Mouse (Mus musculus): ENCODE results near the gene Prickle2. TPM values are rescaled to one million over a fixed set of nuclear protein-coding genes. Genes with fewer than 3 reads are reported as not detected.

Prickle2 gene
- polyA plus RNA-seq, 1 experiment from 2014 or later = 7.4 TPM

- no peak for ATAC-seq (ENCODE audit: borderline replicate concordance, extremely low read depth, low FRiP score, low TSS enrichment)
- H3K9me3 ChIP-seq = no peaks in the 10 kb centered on the region
- no peaks in the 10 kb centered on the region for H3K4me1 ChIP-seq
- no peak overlapping the region for H3K27ac ChIP-seq
- no peak overlapping the region for H3K4me2 ChIP-seq
- H3K4me3 ChIP-seq = no peak overlapping the region
- H3K9ac ChIP-seq = no peak overlapping the region
- H3K27me3 ChIP-seq = no peaks in the 10 kb centered on the region
- H3K36me3 ChIP-seq = no peaks in the 10 kb centered on the region
- WGBS = 42% methylated on average over 6 of the region's 6 CpGs
Measured at GRCm38 (mm10) chr6:92624306-92624705, 81.6 kb downstream of the Prickle2 start.

DNA sequence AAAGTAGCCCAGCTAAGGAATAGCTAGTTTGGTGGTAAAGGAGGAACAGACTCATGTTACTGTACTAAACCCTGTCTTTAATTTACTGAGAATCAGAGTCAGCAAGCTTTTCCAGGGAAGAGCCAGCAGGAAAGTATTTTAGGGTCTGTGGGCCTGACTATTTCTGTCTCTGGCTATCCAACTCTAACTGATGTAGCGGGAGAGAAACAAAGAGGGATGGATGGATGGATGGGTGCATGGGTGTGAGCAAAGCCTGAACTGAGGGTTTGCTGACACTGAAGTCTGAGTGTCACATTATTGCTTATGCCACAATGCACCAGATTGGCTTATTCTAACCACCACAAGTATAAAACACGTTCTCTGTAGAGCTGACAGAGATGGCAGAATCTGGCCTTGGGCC lies 88.8 kb downstream of the Prickle2 start:
- H3K4me2 ChIP-seq = no peak overlapping the region
- H3K27ac ChIP-seq = no peak overlapping the region
- no peaks in the 10 kb centered on the region for H3K36me3 ChIP-seq
- no peak overlapping the region for H3K4me3 ChIP-seq
- ATAC-seq (ENCODE audit: borderline replicate concordance, extremely low read depth, low FRiP score, low TSS enrichment) = no peak
- WGBS = 67% methylated on average over 2 of the region's 2 CpGs
- no peaks in the 10 kb centered on the region for H3K4me1 ChIP-seq
- H3K9ac ChIP-seq = no peak overlapping the region
- no peaks in the 10 kb centered on the region for H3K27me3 ChIP-seq
- no peaks in the 10 kb centered on the region for H3K9me3 ChIP-seq

DNA sequence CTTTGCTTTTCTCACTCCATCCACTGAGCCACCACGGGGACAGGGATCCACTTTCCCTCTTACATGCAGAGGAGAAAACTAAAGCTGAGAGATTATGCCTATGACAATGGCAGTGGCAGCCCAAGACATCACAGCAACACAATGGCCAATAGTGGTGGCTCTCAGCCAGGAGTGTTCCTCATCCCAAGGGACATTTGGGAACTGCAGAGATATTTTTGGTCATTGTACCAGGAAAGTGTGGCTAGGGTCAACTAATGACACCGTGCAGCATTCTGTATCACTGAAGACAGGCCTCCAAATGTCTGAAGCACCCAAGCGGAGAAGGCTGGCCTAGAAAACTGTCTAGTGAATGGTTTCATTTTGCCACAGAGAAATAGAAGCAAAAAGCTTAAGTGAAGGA lies 91.2 kb downstream of the Prickle2 start:
- no peaks in the 10 kb centered on the region for H3K4me1 ChIP-seq
- no peak for ATAC-seq (ENCODE audit: borderline replicate concordance, extremely low read depth, low FRiP score, low TSS enrichment)
- 78% methylated on average over 3 of the region's 3 CpGs for WGBS
- no peaks in the 10 kb centered on the region for H3K9me3 ChIP-seq
- no peaks in the 10 kb centered on the region for H3K27me3 ChIP-seq
- H3K27ac ChIP-seq = no peak overlapping the region
- H3K4me3 ChIP-seq = no peak overlapping the region
- no peak overlapping the region for H3K4me2 ChIP-seq
- H3K36me3 ChIP-seq = no peaks in the 10 kb centered on the region
- no peak overlapping the region for H3K9ac ChIP-seq

DNA sequence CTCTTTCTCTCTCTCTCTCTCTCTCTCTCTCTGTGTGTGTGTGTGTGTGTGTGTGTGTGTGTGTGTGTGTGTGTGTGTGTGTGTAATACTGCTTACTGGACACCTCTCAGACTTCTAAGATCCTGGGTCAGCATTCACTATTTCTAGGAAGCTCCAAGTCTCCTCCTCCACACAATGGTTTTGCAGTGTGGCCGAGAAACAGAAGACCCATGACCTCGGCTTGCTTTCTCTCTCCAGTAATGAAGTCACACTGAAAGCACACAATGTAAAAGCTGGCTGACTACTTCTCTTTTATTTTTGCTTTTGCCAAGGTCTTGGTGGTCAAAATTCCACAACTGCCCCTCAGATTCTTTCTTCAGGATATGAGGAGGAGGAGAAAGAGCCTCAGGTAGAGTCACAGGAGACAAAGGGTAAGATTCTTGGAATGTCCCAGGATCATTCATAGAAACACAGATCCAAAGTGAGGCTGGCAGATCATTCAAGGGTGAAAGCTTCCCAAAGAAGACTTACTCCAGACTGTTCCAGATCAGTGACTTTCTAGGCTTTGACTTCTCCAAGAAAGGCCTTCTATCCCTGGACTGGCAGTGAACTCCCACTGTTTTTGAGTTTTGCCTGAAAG lies 93.7 kb downstream of the Prickle2 start:
- H3K27ac ChIP-seq = no peak overlapping the region
- no peak overlapping the region for H3K4me2 ChIP-seq
- WGBS = 65% methylated on average over 2 of the region's 2 CpGs
- H3K36me3 ChIP-seq = no peaks in the 10 kb centered on the region
- H3K4me1 ChIP-seq = peaks cover 15% of the 10 kb centered on the region
- H3K9me3 ChIP-seq = no peaks in the 10 kb centered on the region
- ATAC-seq (ENCODE audit: borderline replicate concordance, extremely low read depth, low FRiP score, low TSS enrichment) = no peak
- H3K27me3 ChIP-seq = no peaks in the 10 kb centered on the region
- no peak overlapping the region for H3K4me3 ChIP-seq
- H3K9ac ChIP-seq = no peak overlapping the region

- 21% methylated on average over 9 of the region's 9 CpGs for WGBS
- H3K36me3 ChIP-seq = no peaks in the 10 kb centered on the region
- H3K9ac ChIP-seq = no peak overlapping the region
- ATAC-seq (ENCODE audit: borderline replicate concordance, extremely low read depth, low FRiP score, low TSS enrichment) = peak; percentile 80
- H3K4me3 ChIP-seq = no peak overlapping the region
- peak overlapping the region; percentile 66; the same call in 1 of the 2 replicates for H3K27ac ChIP-seq
- no peaks in the 10 kb centered on the region for H3K27me3 ChIP-seq
- H3K4me2 ChIP-seq = no peak overlapping the region
- H3K4me1 ChIP-seq = peaks cover 15% of the 10 kb centered on the region
- H3K9me3 ChIP-seq = no peaks in the 10 kb centered on the region
Measured at GRCm38 (mm10) chr6:92609682-92610235, 96.2 kb downstream of the Prickle2 start.

- Histone ChIP-seq H3K9ac (no peak overlapping the region), H3K4me1 (peaks cover 15% of the 10 kb centered on the region), H3K4me3 (no peak overlapping the region), H3K9me3 (no peaks in the 10 kb centered on the region), H3K27me3 (no peaks in the 10 kb centered on the region), H3K4me2 (no peak overlapping the region), H3K36me3 (no peaks in the 10 kb centered on the region), H3K27ac (peak overlapping the region; percentile 66)
- 80% methylated on average over 3 of the region's 3 CpGs for WGBS
- ATAC-seq (ENCODE audit: borderline replicate concordance, extremely low read depth, low FRiP score, low TSS enrichment) = peak; percentile 53; the same call in 1 of the 2 replicates
Measured at GRCm38 (mm10) chr6:92609078-92609477, 96.9 kb downstream of the Prickle2 start.

GRCm38 (mm10) chr6:92605156-92605555 lies 100.8 kb downstream of the Prickle2 start:
- 31% methylated on average over 2 of the region's 2 CpGs for WGBS
- Histone ChIP-seq H3K36me3 (no peaks in the 10 kb centered on the region), H3K27ac (no peak overlapping the region), H3K9me3 (no peaks in the 10 kb centered on the region), H3K4me2 (no peak overlapping the region), H3K4me1 (peaks cover 15% of the 10 kb centered on the region), H3K9ac (no peak overlapping the region), H3K27me3 (no peaks in the 10 kb centered on the region), H3K4me3 (no peak overlapping the region)
- ATAC-seq (ENCODE audit: borderline replicate concordance, extremely low read depth, low FRiP score, low TSS enrichment) = no peak

GRCm38 (mm10) chr6:92596340-92596739 lies 109.6 kb downstream of the Prickle2 start:
- 74% methylated on average over 3 of the region's 3 CpGs for WGBS
- Histone ChIP-seq H3K27ac (no peak overlapping the region), H3K36me3 (no peaks in the 10 kb centered on the region), H3K4me3 (no peak overlapping the region), H3K4me1 (no peaks in the 10 kb centered on the region), H3K9ac (no peak overlapping the region), H3K4me2 (no peak overlapping the region), H3K9me3 (no peaks in the 10 kb centered on the region), H3K27me3 (no peaks in the 10 kb centered on the region)
- ATAC-seq (ENCODE audit: borderline replicate concordance, extremely low read depth, low FRiP score, low TSS enrichment) = no peak

DNA sequence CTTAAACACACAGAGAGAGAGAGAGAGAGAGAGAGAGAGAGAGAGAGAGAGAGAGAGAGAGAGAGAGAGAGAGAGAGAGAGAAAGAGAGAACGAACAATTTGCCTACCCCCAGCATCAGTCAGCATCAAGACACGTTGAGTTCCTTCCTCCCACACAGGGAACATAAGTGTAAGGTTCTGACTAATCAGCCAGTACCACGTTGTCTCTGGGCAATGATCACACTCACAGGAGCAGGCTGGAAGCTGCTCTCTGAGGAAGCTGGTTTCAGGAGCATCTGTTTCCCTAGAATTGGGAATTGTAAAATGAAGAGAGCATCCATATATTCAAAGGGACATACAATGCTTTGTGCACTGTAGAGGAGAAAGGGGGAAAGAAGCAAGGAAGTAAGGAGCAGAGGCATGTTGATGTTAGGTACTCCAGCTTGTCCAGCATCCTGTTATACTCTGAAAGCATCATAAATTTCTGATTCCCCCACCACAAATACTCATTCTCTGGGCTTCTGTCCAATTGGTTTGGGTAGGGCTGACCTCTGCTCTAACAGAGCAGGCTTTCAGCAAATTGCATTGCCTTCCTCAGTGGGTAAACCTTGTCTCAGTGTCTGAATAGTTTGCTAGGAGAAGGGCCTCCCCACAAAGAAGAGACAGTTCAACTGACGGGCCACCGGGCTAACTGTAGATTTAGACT lies 116.4 kb downstream of the Prickle2 start:
- no peaks in the 10 kb centered on the region for H3K27me3 ChIP-seq
- WGBS = 59% methylated on average over 5 of the region's 5 CpGs
- H3K9ac ChIP-seq = no peak overlapping the region
- H3K4me2 ChIP-seq = no peak overlapping the region
- H3K36me3 ChIP-seq = no peaks in the 10 kb centered on the region
- H3K27ac ChIP-seq = no peak overlapping the region
- H3K4me3 ChIP-seq = no peak overlapping the region
- H3K4me1 ChIP-seq = no peaks in the 10 kb centered on the region
- ATAC-seq (ENCODE audit: borderline replicate concordance, extremely low read depth, low FRiP score, low TSS enrichment) = no peak
- no peaks in the 10 kb centered on the region for H3K9me3 ChIP-seq

- no peaks in the 10 kb centered on the region for H3K9me3 ChIP-seq
- H3K4me2 ChIP-seq = no peak overlapping the region
- 46% methylated on average over 1 of the region's 1 CpGs for WGBS
- H3K36me3 ChIP-seq = no peaks in the 10 kb centered on the region
- no peak overlapping the region for H3K9ac ChIP-seq
- H3K27me3 ChIP-seq = no peaks in the 10 kb centered on the region
- no peak for ATAC-seq (ENCODE audit: borderline replicate concordance, extremely low read depth, low FRiP score, low TSS enrichment)
- no peak overlapping the region for H3K4me3 ChIP-seq
- H3K27ac ChIP-seq = no peak overlapping the region
- H3K4me1 ChIP-seq = no peaks in the 10 kb centered on the region
Measured at GRCm38 (mm10) chr6:92584026-92584425, 121.9 kb downstream of the Prickle2 start.

DNA sequence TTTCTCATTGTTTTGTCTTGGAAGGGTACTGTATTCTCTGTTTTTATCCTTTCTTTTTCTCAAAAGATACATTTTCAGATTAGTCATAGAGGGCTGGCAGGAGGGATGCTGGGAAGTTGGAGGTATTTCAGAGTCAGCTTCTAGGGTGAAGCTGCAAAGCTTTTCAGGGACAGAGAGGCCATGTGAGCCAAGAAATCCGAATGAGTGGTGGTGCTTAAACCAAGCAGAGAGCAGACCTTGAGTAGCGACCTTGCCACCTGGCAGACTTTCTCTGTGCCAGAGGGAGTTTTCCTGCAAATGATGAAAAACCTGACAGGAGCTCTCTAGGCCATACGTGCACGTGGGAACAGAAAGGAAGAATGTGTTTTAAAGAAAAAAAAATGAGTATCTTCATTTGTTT lies 130.7 kb downstream of the Prickle2 start:
- no peak overlapping the region for H3K4me3 ChIP-seq
- 60% methylated on average over 4 of the region's 4 CpGs for WGBS
- no peak for ATAC-seq (ENCODE audit: borderline replicate concordance, extremely low read depth, low FRiP score, low TSS enrichment)
- no peak overlapping the region for H3K27ac ChIP-seq
- no peaks in the 10 kb centered on the region for H3K36me3 ChIP-seq
- H3K4me2 ChIP-seq = no peak overlapping the region
- H3K9ac ChIP-seq = no peak overlapping the region
- no peaks in the 10 kb centered on the region for H3K27me3 ChIP-seq
- no peaks in the 10 kb centered on the region for H3K9me3 ChIP-seq
- H3K4me1 ChIP-seq = no peaks in the 10 kb centered on the region

GRCm38 (mm10) chr6:92572139-92572538 lies 133.8 kb downstream of the Prickle2 start:
- WGBS = 74% methylated on average over 3 of the region's 3 CpGs

More at GRCm38 (mm10) chr6:92572139-92572538, 133.8 kb downstream of the Prickle2 start:
- ATAC-seq (ENCODE audit: borderline replicate concordance, extremely low read depth, low FRiP score, low TSS enrichment) = no peak
- Histone ChIP-seq H3K27me3 (no peaks in the 10 kb centered on the region), H3K4me1 (no peaks in the 10 kb centered on the region), H3K9me3 (no peaks in the 10 kb centered on the region), H3K36me3 (no peaks in the 10 kb centered on the region), H3K4me3 (no peak overlapping the region), H3K27ac (no peak overlapping the region), H3K4me2 (no peak overlapping the region), H3K9ac (no peak overlapping the region)
